28 mouse cellular contexts compared by ENCODE assay signal in the genomic region with DNA sequence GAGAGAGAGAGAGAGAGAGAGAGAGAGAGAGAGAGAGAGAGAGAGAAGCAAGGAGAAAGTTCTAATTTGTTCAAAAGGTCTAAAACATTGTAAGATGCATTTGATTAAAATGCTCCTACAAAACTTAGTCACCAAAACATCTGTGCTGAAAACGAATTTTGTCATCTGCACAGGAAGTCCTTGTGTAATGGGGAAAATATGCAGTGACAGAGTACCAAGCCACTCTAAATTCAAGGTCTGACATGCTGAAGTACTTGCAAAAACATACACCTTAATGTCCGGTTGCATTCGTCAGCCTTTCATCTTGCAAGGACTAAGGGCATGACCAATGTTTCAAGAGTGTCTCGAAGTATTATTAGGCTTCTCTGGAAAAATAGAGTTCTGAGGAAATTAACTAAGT. TPM values are rescaled to one million over a fixed set of nuclear protein-coding genes. Genes with fewer than 3 reads are reported as not detected.
A peak's percentile ranks its signal among the peaks of the same experiment; 100 is the strongest.
DNase-seq lines count a peak whose midpoint lies in the region; ATAC-seq and TF ChIP-seq lines count a peak whose summit lies in the region.
"Had no signal": no experiment of that assay in that cellular context is flagged by ENCODE, and none has a peak within 500 bp of the region (broad histone marks: within the 10 kb centered on the region; RNA-seq: fewer than 3 reads in every experiment).

No protein-coding gene starts in this region.

- no peak overlapping the region for H3K4me2 ChIP-seq in lung, postnatal 0 days (replicated peaks; ENCODE audit: low read depth, low read length)
- no peak overlapping the region for H3K4me2 ChIP-seq in midbrain, embryonic 13.5 days (replicated peaks)
- H3K4me2 ChIP-seq: embryonic facial prominence, embryonic 13.5 days; embryonic facial prominence, embryonic 15.5 days; forebrain, embryonic 12.5 days had no signal

- intact Hi-C loops in heart, postnatal 14 days (cut with DNase I) = no loop called here

- H3K9me3 ChIP-seq in lung, postnatal 0 days (ENCODE audit: low read length) = no peaks in the 10 kb centered on the region
- H3K9me3 ChIP-seq in midbrain, embryonic 13.5 days = no peaks in the 10 kb centered on the region
- H3K9me3 ChIP-seq: embryonic facial prominence, embryonic 13.5 days; embryonic facial prominence, embryonic 15.5 days; forebrain, embryonic 10.5 days; forebrain, embryonic 12.5 days had no signal

- no peak overlapping the region for H3K4me3 ChIP-seq in lung, postnatal 0 days (ENCODE audit: low read depth, low read length)
- H3K4me3 ChIP-seq in midbrain, embryonic 13.5 days (replicated peaks) = no peak overlapping the region
- H3K4me3 ChIP-seq: embryonic facial prominence, embryonic 13.5 days; embryonic facial prominence, embryonic 15.5 days; erythroblast, embryonic 14.5 days; forebrain, embryonic 10.5 days; forebrain, embryonic 12.5 days had no signal

- TF ChIP-seq CTCF in lung, postnatal 0 days (IDR thresholded peaks at IDR 0.05) = no peak

- peak; percentile 29 for DNase-seq in lung, postnatal 0 days (ENCODE audit: low spot score)
- no peak for DNase-seq in lung, postnatal 14 days
- peak; percentile 69 for DNase-seq in 416B (ENCODE audit: low read depth)
- DNase-seq in heart, postnatal 14 days = no peak
- DNase-seq in frontal cortex, adult 2 months (ENCODE audit: extremely low spot score in 1 of 2, low spot score in 1 of 2) = no peak
- DNase-seq: adrenal gland, adult 2 months; adrenal gland, postnatal 10 days; adrenal gland, postnatal 25 days; cerebellum, adult 11 months; cerebellum, adult 18-20 months; cerebellum, adult 8-10 months; cerebellum, adult 9-11 months; cerebellum, postnatal 14 days; cerebellum, postnatal 36 days; embryo, embryonic 11 days had no signal

- 24% methylated on average over 4 of the region's 4 CpGs for WGBS in lung, postnatal 0 days
- WGBS in midbrain, embryonic 13.5 days = 82% methylated on average over 4 of the region's 4 CpGs

- no peak overlapping the region for H3K27ac ChIP-seq in lung, postnatal 0 days (ENCODE audit: low read length)
- no peak overlapping the region for H3K27ac ChIP-seq in midbrain, embryonic 13.5 days
- H3K27ac ChIP-seq: embryonic facial prominence, embryonic 13.5 days; embryonic facial prominence, embryonic 15.5 days; forebrain, embryonic 10.5 days; forebrain, embryonic 12.5 days had no signal

- H3K27me3 ChIP-seq in lung, postnatal 0 days (replicated peaks; ENCODE audit: insufficient read depth, low read length) = no peaks in the 10 kb centered on the region
- H3K27me3 ChIP-seq in midbrain, embryonic 13.5 days = no peaks in the 10 kb centered on the region
- H3K27me3 ChIP-seq: embryonic facial prominence, embryonic 13.5 days; embryonic facial prominence, embryonic 15.5 days; forebrain, embryonic 12.5 days had no signal

- H3K36me3 ChIP-seq in lung, postnatal 0 days (ENCODE audit: insufficient read depth, low read length) = no peaks in the 10 kb centered on the region
- no peaks in the 10 kb centered on the region for H3K36me3 ChIP-seq in midbrain, embryonic 13.5 days
- H3K36me3 ChIP-seq: embryonic facial prominence, embryonic 13.5 days; embryonic facial prominence, embryonic 15.5 days; forebrain, embryonic 10.5 days; forebrain, embryonic 12.5 days had no signal

- no peak overlapping the region for H3K9ac ChIP-seq in lung, postnatal 0 days (replicated peaks; ENCODE audit: low read depth)
- no peak overlapping the region for H3K9ac ChIP-seq in midbrain, embryonic 13.5 days (replicated peaks)
- H3K9ac ChIP-seq: embryonic facial prominence, embryonic 13.5 days; embryonic facial prominence, embryonic 15.5 days; forebrain, embryonic 12.5 days had no signal

- no peak for TF ChIP-seq EP300 in lung, postnatal 0 days (IDR thresholded peaks at IDR 0.05)

- no peaks in the 10 kb centered on the region for H3K4me1 ChIP-seq in lung, postnatal 0 days (ENCODE audit: insufficient read depth, low read depth, low read length)
- H3K4me1 ChIP-seq in midbrain, embryonic 13.5 days (replicated peaks) = no peaks in the 10 kb centered on the region
- H3K4me1 ChIP-seq: embryonic facial prominence, embryonic 13.5 days; embryonic facial prominence, embryonic 15.5 days; forebrain, embryonic 10.5 days; forebrain, embryonic 12.5 days had no signal

- ATAC-seq in lung, postnatal 0 days = no peak
- ATAC-seq in megakaryocyte, adult 5-6 weeks (ENCODE audit: poor library complexity, severe bottlenecking) = peak; percentile 46
- no peak for ATAC-seq in midbrain, embryonic 13.5 days
- ATAC-seq: forebrain, embryonic 14.5 days; forebrain, embryonic 16.5 days had no signal

RNA-seq across cellular contexts. Expression of a gene that starts 15.7 kb away (rescaled TPM):
- polyA plus RNA-seq in lung, postnatal 0 days (2015; fragmentation: Nextera tagmentation; extraction: Ambion mirVana) = 0.06 and 0.11 TPM in 2 replicates
- not detected in 2 replicates for total RNA-seq in megakaryocyte, adult 5-6 weeks (2015)
- not detected in 2 replicates for total RNA-seq in megakaryocyte, adult 5-6 weeks (2017)
- total RNA-seq in heart, postnatal 14 days (2021) = not detected
- not detected in 2 replicates for polyA plus RNA-seq in midbrain, embryonic 13.5 days (2015; fragmentation: Nextera tagmentation; extraction: Ambion mirVana)
- 0.12 and 0.15 TPM in 2 replicates for polyA plus RNA-seq in frontal cortex, adult 2 months (2012; rRNA removed)
- total RNA-seq: common myeloid progenitor, adult 5-6 weeks; ES-E14; MEL had no signal
- polyA plus RNA-seq: adrenal gland, adult 2 months; embryonic facial prominence, embryonic 11.5 days; embryonic facial prominence, embryonic 15.5 days; erythroblast, embryonic 14.5 days; forebrain, embryonic 10.5 days; forebrain, embryonic 12.5 days; forebrain, embryonic 14.5 days; forebrain, embryonic 16.5 days had no signal

Comparison
In these comparisons a context has a peak if more than half of its experiments do, and no peak if none do; other contexts are left out.
1. DNase-seq: peak in lung, postnatal 0 days (single experiment) and 416B (single experiment); none in lung, postnatal 14 days (single experiment), heart, postnatal 14 days (0 of 2) and frontal cortex, adult 2 months (0 of 2).